Mouse (Mus musculus) liver, adult 2 months (tissue): ENCODE data around the gene Olfr785. TPM values are rescaled to one million over a fixed set of nuclear protein-coding genes. Genes with fewer than 3 reads are reported as not detected.

Experiments used
- DNase-seq: peaks from one replicate; pipeline ENCODE4 v3.0.0-alpha.2; 2011; ENCODE audit warnings: low read depth, low spot score; ENCODE audit errors: extremely low read depth
- H3K27ac ChIP-seq: fragments of 200-500 bp; replicated peaks from 2 replicates; pipeline ENCODE4 v1.5.1; 2012; ENCODE audit warnings: low read depth, mild to moderate bottlenecking, control low read depth, inconsistent platforms, low read length; ENCODE audit not compliant: insufficient read depth
- H3K27me3 ChIP-seq: fragments of 200-500 bp; 2 replicates; pipeline ENCODE4 v1.6.1; 2012; ENCODE audit warnings: mild to moderate bottlenecking, moderate library complexity, low read length, inconsistent platforms; ENCODE audit not compliant: control insufficient read depth, insufficient read depth
- H3K36me3 ChIP-seq: fragments of 200-500 bp; 2 replicates; pipeline ENCODE4 v1.6.1; 2012; ENCODE audit warnings: low read length, inconsistent platforms; ENCODE audit not compliant: control insufficient read depth, insufficient read depth
- H3K4me1 ChIP-seq: fragments of 200-500 bp; 2 replicates; pipeline ENCODE4 v1.6.1; 2011; ENCODE audit warnings: low read length; ENCODE audit not compliant: control insufficient read depth, insufficient read depth
- H3K4me3 ChIP-seq: fragments of 200-500 bp; 2 replicates; pipeline ENCODE4 v1.5.1; 2011; ENCODE audit warnings: low read depth, mild to moderate bottlenecking, control low read depth, low read length, moderate library complexity; ENCODE audit not compliant: insufficient read depth
- H3K79me2 ChIP-seq: fragments of 200-500 bp; 2 replicates; pipeline ENCODE4 v1.6.1; 2012; ENCODE audit warnings: inconsistent platforms, mild to moderate bottlenecking, low read length, moderate library complexity; ENCODE audit not compliant: control insufficient read depth, insufficient read depth
- H3K9ac ChIP-seq: fragments of 200-500 bp; 2 replicates; pipeline ENCODE4 v1.6.1; 2012; ENCODE audit warnings: low read depth, mild to moderate bottlenecking, control low read depth, inconsistent platforms, low read length
- CTCF ChIP-seq: fragments of 200-500 bp; IDR thresholded peaks from 2 replicates; pipeline ENCODE4 v1.5.1; 2011; ENCODE audit warnings: low read depth, low read length, control low read depth
- POLR2A ChIP-seq: fragments of 200-500 bp; IDR thresholded peaks from 2 replicates; pipeline ENCODE4 v1.6.1; 2011; ENCODE audit warnings: low read length, control low read depth; ENCODE audit not compliant: insufficient read depth; ENCODE audit errors: extremely low read depth
- polyA plus RNA-seq: library from polyadenylated mRNA; depleted of rRNA; stranded (reverse); fragments of >200 nt; gene quantifications from 2 replicates; pipeline ENCODE4 v1.2.3, GENCODE M21; 2012; rRNA removed
- total RNA-seq: library from RNA; depleted of rRNA; stranded (reverse); fragments of >200 nt; gene quantifications from 2 replicates; pipeline ENCODE4 v1.2.3, GENCODE M21; 2014; rRNA removed

Olfr785 gene
- total and polyA plus RNA-seq, 2 experiments, result not detected

- H3K27me3 ChIP-seq, result no peaks in the 10 kb centered on the region
- no peak for TF ChIP-seq CTCF
- no peak for TF ChIP-seq POLR2A
- H3K27ac ChIP-seq, result no peak within 1 kb of the TSS
- no peaks in the 10 kb centered on the region for H3K4me1 ChIP-seq
- no peak for DNase-seq
- H3K36me3 ChIP-seq, result no peaks in the 10 kb centered on the region
- H3K4me3 ChIP-seq, result no peak within 1 kb of the TSS
- H3K9ac ChIP-seq, result no peak within 1 kb of the TSS
- H3K79me2 ChIP-seq, result no peaks in the 10 kb centered on the region
Measured at GRCm38 (mm10) chr10:129427006-129427405, 21.8 kb downstream of the Olfr785 start, which contains the start of gene Olfr786. Gene Olfr786 (plus strand): TSS chr10:129427306.

Other genes with a start within 250 kb of the Olfr785 start
- not detected in 2 replicates for gene Olfr771, start 240.7 kb upstream of the Olfr785 start, total RNA-seq
- not detected in 2 replicates for gene Olfr771, start 240.7 kb upstream of the Olfr785 start, polyA plus RNA-seq
- not detected in 2 replicates for gene Olfr772, start 227.5 kb upstream of the Olfr785 start, total RNA-seq
- gene Olfr772, start 227.5 kb upstream of the Olfr785 start, polyA plus RNA-seq, result not detected in 2 replicates
- not detected in 2 replicates for gene Olfr773, start 218.0 kb upstream of the Olfr785 start, total RNA-seq
- gene Olfr773, start 218.0 kb upstream of the Olfr785 start, polyA plus RNA-seq, result not detected in 2 replicates
- not detected in 2 replicates for gene Olfr774, start 169.2 kb upstream of the Olfr785 start, total RNA-seq
- gene Olfr774, start 169.2 kb upstream of the Olfr785 start, polyA plus RNA-seq, result not detected in 2 replicates
- gene Olfr775, start 157.0 kb upstream of the Olfr785 start, total RNA-seq, result not detected in 2 replicates
- gene Olfr775, start 157.0 kb upstream of the Olfr785 start, polyA plus RNA-seq, result not detected in 2 replicates
- not detected in 2 replicates for gene Olfr776, start 146.3 kb upstream of the Olfr785 start, total RNA-seq
- not detected in 2 replicates for gene Olfr776, start 146.3 kb upstream of the Olfr785 start, polyA plus RNA-seq
- not detected in 2 replicates for gene Olfr777, start 133.9 kb upstream of the Olfr785 start, total RNA-seq
- gene Olfr777, start 133.9 kb upstream of the Olfr785 start, polyA plus RNA-seq, result not detected in 2 replicates
- gene Olfr780, start 87.3 kb upstream of the Olfr785 start, total RNA-seq, result not detected in 2 replicates
- gene Olfr780, start 87.3 kb upstream of the Olfr785 start, polyA plus RNA-seq, result not detected in 2 replicates
- not detected in 2 replicates for gene Olfr781, start 76.6 kb upstream of the Olfr785 start, total RNA-seq
- not detected in 2 replicates for gene Olfr781, start 76.6 kb upstream of the Olfr785 start, polyA plus RNA-seq
- not detected in 2 replicates for gene Olfr782, start 56.6 kb upstream of the Olfr785 start, total RNA-seq
- gene Olfr782, start 56.6 kb upstream of the Olfr785 start, polyA plus RNA-seq, result not detected in 2 replicates
- 0.09 and 0.13 TPM in 2 replicates for gene Olfr784, start 21.3 kb upstream of the Olfr785 start, total RNA-seq
- gene Olfr784, start 21.3 kb upstream of the Olfr785 start, polyA plus RNA-seq, result not detected in 2 replicates
- gene Olfr786, start 21.9 kb downstream of the Olfr785 start, total RNA-seq, result not detected in 2 replicates
- not detected in 2 replicates for gene Olfr786, start 21.9 kb downstream of the Olfr785 start, polyA plus RNA-seq
- not detected in 2 replicates for gene Olfr787, start 56.4 kb downstream of the Olfr785 start, total RNA-seq
- not detected in 2 replicates for gene Olfr787, start 56.4 kb downstream of the Olfr785 start, polyA plus RNA-seq
- gene Olfr788, start 65.6 kb downstream of the Olfr785 start, total RNA-seq, result not detected in 2 replicates
- not detected in 2 replicates for gene Olfr788, start 65.6 kb downstream of the Olfr785 start, polyA plus RNA-seq
- not detected in 2 replicates for gene Olfr789, start 79.3 kb downstream of the Olfr785 start, total RNA-seq
- gene Olfr789, start 79.3 kb downstream of the Olfr785 start, polyA plus RNA-seq, result not detected in 2 replicates
- not detected in 2 replicates for gene Olfr790, start 93.1 kb downstream of the Olfr785 start, total RNA-seq
- not detected in 2 replicates for gene Olfr790, start 93.1 kb downstream of the Olfr785 start, polyA plus RNA-seq
- not detected in 2 replicates for gene Olfr791, start 116.4 kb downstream of the Olfr785 start, total RNA-seq
- not detected in 2 replicates for gene Olfr791, start 116.4 kb downstream of the Olfr785 start, polyA plus RNA-seq
- gene Olfr792, start 133.7 kb downstream of the Olfr785 start, total RNA-seq, result not detected in 2 replicates
- gene Olfr792, start 133.7 kb downstream of the Olfr785 start, polyA plus RNA-seq, result not detected in 2 replicates
- not detected in 2 replicates for gene Olfr794, start 162.2 kb downstream of the Olfr785 start, total RNA-seq
- gene Olfr794, start 162.2 kb downstream of the Olfr785 start, polyA plus RNA-seq, result not detected in 2 replicates
- not detected in 2 replicates for gene Olfr796, start 207.1 kb downstream of the Olfr785 start, total RNA-seq
- not detected in 2 replicates for gene Olfr796, start 207.1 kb downstream of the Olfr785 start, polyA plus RNA-seq
- not detected in 2 replicates for gene Olfr798, start 222.5 kb downstream of the Olfr785 start, total RNA-seq
- gene Olfr798, start 222.5 kb downstream of the Olfr785 start, polyA plus RNA-seq, result not detected in 2 replicates
- gene Olfr799, start 232.1 kb downstream of the Olfr785 start, total RNA-seq, result not detected in 2 replicates
- gene Olfr799, start 232.1 kb downstream of the Olfr785 start, polyA plus RNA-seq, result not detected in 2 replicates